Mouse (Mus musculus) embryonic facial prominence, embryonic 15.5 days (tissue): ENCODE measurements at regions not wholly inside any gene's neighbourhood (a gene's known extent, or its start where the extent isn't known, plus 50 kb on each side); places are given as distances from the start of the nearest gene placed in this dataset.

ENCODE experiments used
- ATAC-seq: fragments of 200-750 bp; cut with Nextera tagmentation; 2 replicates; pipeline ENCODE4 v1.8.0; 2017; ENCODE audit warnings: low read depth, moderate TSS enrichment; ENCODE audit not compliant: insufficient number of reproducible peaks, low FRiP score, low TSS enrichment
- H3K27ac ChIP-seq: fragments of 300-500 bp; sonication (generic); replicated peaks from 2 replicates; pipeline ENCODE4 v1.5.1; 2015; ENCODE audit warnings: mild to moderate bottlenecking, inconsistent platforms
- H3K27me3 ChIP-seq: fragments of 300-500 bp; sonication (generic); 2 replicates; pipeline ENCODE4 v1.6.1; 2015; ENCODE audit warnings: inconsistent platforms
- H3K36me3 ChIP-seq: fragments of 300-500 bp; sonication (generic); 2 replicates; pipeline ENCODE4 v1.6.1; 2015; ENCODE audit warnings: mild to moderate bottlenecking, inconsistent platforms
- H3K4me1 ChIP-seq: fragments of 300-500 bp; sonication (generic); 2 replicates; pipeline ENCODE4 v1.6.1; 2015; ENCODE audit warnings: inconsistent platforms
- H3K4me2 ChIP-seq: fragments of 300-500 bp; sonication (generic); replicated peaks from 2 replicates; pipeline ENCODE4 v1.6.1; 2015; ENCODE audit warnings: mild to moderate bottlenecking, inconsistent platforms
- H3K4me3 ChIP-seq: fragments of 300-500 bp; sonication (generic); replicated peaks from 2 replicates; pipeline ENCODE4 v1.5.1; 2015; ENCODE audit warnings: mild to moderate bottlenecking, inconsistent platforms
- H3K9ac ChIP-seq: fragments of 300-500 bp; sonication (generic); 2 replicates; pipeline ENCODE4 v1.6.1; 2015; ENCODE audit warnings: inconsistent platforms
- H3K9me3 ChIP-seq: fragments of 300-500 bp; sonication (generic); replicated peaks from 2 replicates; pipeline ENCODE4 v1.6.1; 2016; ENCODE audit warnings: inconsistent platforms
- WGBS: fragments of 180-500 bp; shearing (Covaris S2); methylation state at CpG from one replicate; pipeline ENCODE4 v1.1.7; 2015; 5-methylcytosine and 5-hydroxymethylcytosine counted together

GRCm38 (mm10) chr1:158061995-158062394 is 294.1 kb downstream of the Brinp2 start:
- Histone ChIP-seq H3K4me1 (no peaks in the 10 kb centered on the region), H3K4me3 (no peak overlapping the region), H3K27me3 (no peaks in the 10 kb centered on the region), H3K9ac (no peak overlapping the region), H3K36me3 (no peaks in the 10 kb centered on the region), H3K4me2 (no peak overlapping the region), H3K27ac (no peak overlapping the region), H3K9me3 (no peaks in the 10 kb centered on the region)
- 61% methylated on average over 6 of the region's 6 CpGs for whole genome bisulfite sequencing
- no peak for ATAC-seq

GRCm38 (mm10) chr1:158082181-158082580 is 273.9 kb downstream of the Brinp2 start:
- H3K9ac ChIP-seq, result no peak overlapping the region
- WGBS, result 72% methylated on average over 1 of the region's 1 CpGs
- H3K27ac ChIP-seq, result no peak overlapping the region
- no peaks in the 10 kb centered on the region for H3K4me1 ChIP-seq
- no peaks in the 10 kb centered on the region for H3K36me3 ChIP-seq
- H3K4me2 ChIP-seq, result no peak overlapping the region
- H3K9me3 ChIP-seq, result no peaks in the 10 kb centered on the region
- H3K27me3 ChIP-seq, result no peaks in the 10 kb centered on the region
- H3K4me3 ChIP-seq, result no peak overlapping the region
- ATAC-seq, result no peak

- Histone ChIP-seq H3K9me3 (no peaks in the 10 kb centered on the region), H3K36me3 (no peaks in the 10 kb centered on the region), H3K9ac (no peak overlapping the region), H3K4me3 (no peak overlapping the region), H3K27ac (no peak overlapping the region), H3K4me1 (no peaks in the 10 kb centered on the region), H3K4me2 (no peak overlapping the region), H3K27me3 (no peaks in the 10 kb centered on the region)
- WGBS, result 81% methylated on average over 3 of the region's 3 CpGs
- no peak for ATAC-seq
Measured at GRCm38 (mm10) chr1:158085856-158086255, 270.3 kb downstream of the Brinp2 start.

GRCm38 (mm10) chr1:158097500-158097899 is 258.6 kb downstream of the Brinp2 start:
- Histone ChIP-seq H3K9ac (no peak overlapping the region), H3K27ac (no peak overlapping the region), H3K4me3 (no peak overlapping the region), H3K4me1 (no peaks in the 10 kb centered on the region), H3K27me3 (no peaks in the 10 kb centered on the region), H3K9me3 (no peaks in the 10 kb centered on the region), H3K36me3 (no peaks in the 10 kb centered on the region), H3K4me2 (no peak overlapping the region)
- no peak for ATAC-seq
- WGBS, result 77% methylated on average over 4 of the region's 4 CpGs

- H3K36me3 ChIP-seq, result no peaks in the 10 kb centered on the region
- H3K4me1 ChIP-seq, result no peaks in the 10 kb centered on the region
- ATAC-seq, result no peak
- H3K9me3 ChIP-seq, result no peaks in the 10 kb centered on the region
- H3K4me2 ChIP-seq, result no peak overlapping the region
- no peak overlapping the region for H3K9ac ChIP-seq
- no peak overlapping the region for H3K27ac ChIP-seq
- H3K27me3 ChIP-seq, result no peaks in the 10 kb centered on the region
- WGBS, result 82% methylated on average over 2 of the region's 2 CpGs
- no peak overlapping the region for H3K4me3 ChIP-seq
Measured at GRCm38 (mm10) chr1:158119708-158120107, 236.4 kb downstream of the Brinp2 start.

GRCm38 (mm10) chr1:158124902-158125301 is 231.2 kb downstream of the Brinp2 start:
- no peaks in the 10 kb centered on the region for H3K36me3 ChIP-seq
- H3K9ac ChIP-seq, result no peak overlapping the region
- H3K9me3 ChIP-seq, result no peaks in the 10 kb centered on the region
- H3K4me3 ChIP-seq, result no peak overlapping the region
- H3K27ac ChIP-seq, result no peak overlapping the region
- H3K4me1 ChIP-seq, result no peaks in the 10 kb centered on the region
- no peaks in the 10 kb centered on the region for H3K27me3 ChIP-seq
- WGBS, result 58% methylated on average over 3 of the region's 3 CpGs
- no peak overlapping the region for H3K4me2 ChIP-seq
- ATAC-seq, result no peak

DNA sequence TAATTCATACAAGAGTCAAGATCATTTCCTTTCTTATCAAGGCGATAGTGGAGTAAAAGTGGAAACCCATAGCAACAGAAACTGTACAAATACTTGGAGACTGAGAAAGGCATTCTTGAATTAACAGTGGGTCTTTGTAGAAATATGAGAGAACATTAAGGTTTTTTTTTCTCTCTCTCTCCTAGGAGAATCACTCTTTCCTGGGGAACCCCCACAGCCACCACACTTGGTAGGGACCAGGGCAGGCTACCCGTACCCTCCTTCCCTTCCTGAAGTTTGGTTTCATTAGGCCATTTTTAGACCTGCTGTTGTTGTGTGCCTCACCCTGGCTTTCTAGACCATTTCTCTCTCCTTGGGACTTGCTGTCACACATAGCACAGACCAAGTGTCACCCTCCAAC is 229.9 kb downstream of the Brinp2 start:
- Histone ChIP-seq H3K4me1 (no peaks in the 10 kb centered on the region), H3K27me3 (no peaks in the 10 kb centered on the region), H3K4me3 (no peak overlapping the region), H3K9ac (no peak overlapping the region), H3K4me2 (no peak overlapping the region), H3K36me3 (no peaks in the 10 kb centered on the region), H3K27ac (no peak overlapping the region), H3K9me3 (no peaks in the 10 kb centered on the region)
- no peak for ATAC-seq
- 81% methylated on average over 2 of the region's 2 CpGs for WGBS

DNA sequence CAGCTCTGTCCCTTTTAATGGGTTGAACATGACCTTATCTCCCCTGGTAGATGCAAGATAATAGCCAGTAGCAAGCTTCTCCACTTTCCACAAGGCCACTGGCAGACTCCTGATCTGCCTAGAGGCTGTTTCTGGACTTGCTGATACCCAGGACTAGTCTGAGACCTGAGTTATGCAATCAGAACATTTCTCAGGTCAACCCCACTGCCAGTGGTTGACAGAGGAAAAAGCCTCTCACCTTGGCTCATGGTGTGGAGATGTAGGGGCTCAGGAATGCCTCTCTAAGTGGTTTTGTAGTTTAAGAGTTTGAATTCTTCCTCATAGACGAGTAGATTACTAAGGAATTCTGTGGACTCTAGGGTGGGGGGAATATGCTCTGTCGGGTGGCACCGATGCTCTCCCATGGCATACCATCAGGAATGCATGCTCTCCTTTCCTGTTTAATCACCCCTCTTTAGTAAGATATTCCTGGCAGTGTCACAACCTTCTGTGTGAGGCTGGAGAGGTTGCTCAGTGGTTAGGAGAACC is 226.8 kb downstream of the Brinp2 start:
- no peak overlapping the region for H3K4me2 ChIP-seq
- no peaks in the 10 kb centered on the region for H3K9me3 ChIP-seq
- H3K4me3 ChIP-seq, result no peak overlapping the region
- WGBS, result 82% methylated on average over 3 of the region's 3 CpGs
- no peaks in the 10 kb centered on the region for H3K4me1 ChIP-seq
- H3K27ac ChIP-seq, result no peak overlapping the region
- no peaks in the 10 kb centered on the region for H3K36me3 ChIP-seq
- no peak overlapping the region for H3K9ac ChIP-seq
- no peaks in the 10 kb centered on the region for H3K27me3 ChIP-seq
- ATAC-seq, result no peak

DNA sequence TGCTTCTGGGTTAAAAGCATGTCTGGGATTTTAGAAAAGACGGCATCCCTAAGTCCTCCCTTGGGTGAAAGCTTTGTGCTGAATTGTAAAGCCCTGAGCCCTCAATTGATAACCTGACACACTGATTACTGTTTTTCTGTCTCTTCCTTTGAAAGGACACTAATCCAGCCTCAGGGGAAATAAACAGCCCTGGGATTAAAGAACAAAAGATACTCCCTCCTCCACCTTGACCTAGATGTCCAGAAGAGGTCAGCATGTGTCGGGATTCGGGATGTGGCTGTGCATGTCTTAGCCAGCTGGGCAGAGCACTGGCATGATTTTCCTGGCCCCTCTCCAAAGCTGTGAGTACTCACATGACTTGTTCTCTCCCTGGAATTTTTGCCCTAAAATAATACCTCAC is 208.6 kb downstream of the Brinp2 start:
- no peak for ATAC-seq
- Histone ChIP-seq H3K9me3 (no peaks in the 10 kb centered on the region), H3K4me3 (no peak overlapping the region), H3K27ac (no peak overlapping the region), H3K4me2 (no peak overlapping the region), H3K27me3 (no peaks in the 10 kb centered on the region), H3K9ac (no peak overlapping the region), H3K4me1 (no peaks in the 10 kb centered on the region), H3K36me3 (no peaks in the 10 kb centered on the region)
- 2% methylated on average over 3 of the region's 3 CpGs for WGBS

- Histone ChIP-seq H3K4me2 (no peak overlapping the region), H3K9ac (no peak overlapping the region), H3K36me3 (no peaks in the 10 kb centered on the region), H3K9me3 (no peaks in the 10 kb centered on the region), H3K27me3 (no peaks in the 10 kb centered on the region), H3K27ac (no peak overlapping the region), H3K4me1 (no peaks in the 10 kb centered on the region), H3K4me3 (no peak overlapping the region)
- no peak for ATAC-seq
- WGBS, result 48% methylated on average over 5 of the region's 5 CpGs
Measured at GRCm38 (mm10) chr1:158148035-158148434, 208.1 kb downstream of the Brinp2 start.

- Histone ChIP-seq H3K4me3 (no peak overlapping the region), H3K27me3 (no peaks in the 10 kb centered on the region), H3K4me2 (no peak overlapping the region), H3K4me1 (no peaks in the 10 kb centered on the region), H3K27ac (no peak overlapping the region), H3K36me3 (no peaks in the 10 kb centered on the region), H3K9ac (no peak overlapping the region), H3K9me3 (no peaks in the 10 kb centered on the region)
- no peak for ATAC-seq
- WGBS, result 35% methylated on average over 2 of the region's 2 CpGs
Measured at GRCm38 (mm10) chr1:158161111-158161510, 195.0 kb downstream of the Brinp2 start.

- no peak overlapping the region for H3K27ac ChIP-seq
- H3K36me3 ChIP-seq, result no peaks in the 10 kb centered on the region
- no peak for ATAC-seq
- no peaks in the 10 kb centered on the region for H3K4me1 ChIP-seq
- no peak overlapping the region for H3K9ac ChIP-seq
- no peak overlapping the region for H3K4me2 ChIP-seq
- no peaks in the 10 kb centered on the region for H3K9me3 ChIP-seq
- WGBS, result 54% methylated on average over 6 of the region's 6 CpGs
- H3K27me3 ChIP-seq, result no peaks in the 10 kb centered on the region
- no peak overlapping the region for H3K4me3 ChIP-seq
Measured at GRCm38 (mm10) chr1:158161533-158161932, 194.6 kb downstream of the Brinp2 start.
